Mouse (Mus musculus) bone marrow, adult 2 months (tissue): Measurements from ENCODE around the gene Washc2. TPM values are rescaled to one million over a fixed set of nuclear protein-coding genes. Genes with fewer than 3 reads are reported as not detected.

Source experiments
- H3K27ac ChIP-seq: fragments of 200-500 bp; 2 replicates; pipeline ENCODE4 v1.5.1; 2012; ENCODE audit warnings: low read depth, mild to moderate bottlenecking, control low read depth, inconsistent platforms, low read length; ENCODE audit not compliant: control insufficient read depth, poor library complexity, insufficient read depth
- H3K4me1 ChIP-seq: fragments of 200-500 bp; 2 replicates; pipeline ENCODE4 v1.6.1; 2011; ENCODE audit warnings: low read length; ENCODE audit not compliant: control insufficient read depth, insufficient read depth
- H3K4me3 ChIP-seq: fragments of 200-500 bp; replicated peaks from 2 replicates; pipeline ENCODE3; 2011; ENCODE audit warnings: mild to moderate bottlenecking, low read depth, low read length, control low read depth; ENCODE audit not compliant: control insufficient read depth
- CTCF ChIP-seq: fragments of 200-500 bp; IDR thresholded peaks from 2 replicates; pipeline ENCODE4 v1.5.1; 2011; ENCODE audit warnings: low read length, control low read depth; ENCODE audit not compliant: control insufficient read depth, insufficient read depth
- POLR2A ChIP-seq: fragments of 200-500 bp; IDR thresholded peaks from 2 replicates; pipeline ENCODE4 v1.6.1; 2011; ENCODE audit warnings: low read depth, mild to moderate bottlenecking, control low read depth, low read length, borderline replicate concordance; ENCODE audit not compliant: control insufficient read depth
- WGBS: fragments of 180-500 bp; shearing (Covaris S2); methylation state at CpG from one replicate; pipeline ENCODE4 v1.1.7; 2018; 5-methylcytosine and 5-hydroxymethylcytosine counted together
- polyA plus RNA-seq: library from polyadenylated mRNA; stranded (reverse); fragments of >200 nt; gene quantifications from 2 replicates; pipeline ENCODE4 v1.2.4, GENCODE M21; 2011; ENCODE audit warnings: low replicate concordance; ENCODE audit not compliant: missing spikeins, insufficient read depth, insufficient read length

Gene Washc2
- polyA plus RNA-seq, 1 experiment, result 39.4 TPM

- H3K4me3 ChIP-seq, result no peak overlapping the region
- H3K27ac ChIP-seq, result no peak overlapping the region
- TF ChIP-seq POLR2A, result no peak
- no peak for TF ChIP-seq CTCF
- WGBS, result 65% methylated on average over 2 of the region's 2 CpGs
- no peaks in the 10 kb centered on the region for H3K4me1 ChIP-seq
Observed at GRCm38 (mm10) chr6:116311411-116311810, 103.6 kb downstream of the Washc2 start.

Other genes starting within 250 kb of the Washc2 start
- 13.7 and 23.8 TPM in 2 replicates for gene Plxnd1, start 213.0 kb upstream of the Washc2 start, polyA plus RNA-seq
- gene Tmcc1, start 14.6 kb upstream of the Washc2 start, polyA plus RNA-seq, result 16.8 and 33.6 TPM in 2 replicates
- 4.3 and 13.8 TPM in 2 replicates for gene Zfand4, start 56.2 kb downstream of the Washc2 start, polyA plus RNA-seq
- 61.5 and 67.5 TPM in 2 replicates for gene March8, start 130.0 kb downstream of the Washc2 start, polyA plus RNA-seq